Mouse (Mus musculus) forebrain, postnatal 0 days (tissue): ENCODE measurements around the gene Auts2. TPM values are rescaled to one million over a fixed set of nuclear protein-coding genes. Genes with fewer than 3 reads are reported as not detected.
A peak's percentile ranks its signal among the peaks of the same experiment; 100 is the strongest.

Experiments
- ATAC-seq: fragments of 200-750 bp; cut with Nextera tagmentation; 2 replicates; pipeline ENCODE4 v1.8.0; 2017; ENCODE audit warnings: mild to moderate bottlenecking, moderate library complexity
- DNase-seq: peaks from one replicate; pipeline ENCODE4 v3.0.0-alpha.2; 2015
- H3K27ac ChIP-seq: fragments of 300-500 bp; sonication (generic); 2 replicates; pipeline ENCODE4 v1.5.1; 2014; ENCODE audit warnings: low read depth, mild to moderate bottlenecking, antibody characterized with exemption, low read length, moderate library complexity, mixed read lengths
- H3K27me3 ChIP-seq: fragments of 300-500 bp; sonication (generic); 2 replicates; pipeline ENCODE4 v1.6.1; 2014; ENCODE audit warnings: mild to moderate bottlenecking, low read length, mixed read lengths; ENCODE audit not compliant: insufficient read depth
- H3K36me3 ChIP-seq: fragments of 300-500 bp; sonication (generic); 2 replicates; pipeline ENCODE4 v1.6.1; 2014; ENCODE audit warnings: mild to moderate bottlenecking, moderate library complexity; ENCODE audit not compliant: insufficient read depth
- H3K4me1 ChIP-seq: fragments of 300-500 bp; sonication (generic); 2 replicates; pipeline ENCODE4 v1.6.1; 2014; ENCODE audit warnings: antibody characterized with exemption; ENCODE audit not compliant: insufficient read depth
- H3K4me2 ChIP-seq: fragments of 300-500 bp; sonication (generic); 2 replicates; pipeline ENCODE4 v1.6.1; 2014; ENCODE audit warnings: low read depth, mild to moderate bottlenecking, moderate library complexity
- H3K4me3 ChIP-seq: fragments of 300-500 bp; sonication (generic); 2 replicates; pipeline ENCODE4 v1.5.1; 2014; ENCODE audit warnings: low read depth, low read length, mixed read lengths
- H3K9ac ChIP-seq: fragments of 300-500 bp; sonication (generic); 2 replicates; pipeline ENCODE4 v1.6.1; 2014; ENCODE audit warnings: mild to moderate bottlenecking
- H3K9me3 ChIP-seq: fragments of 300-500 bp; sonication (generic); 2 replicates; pipeline ENCODE4 v1.6.1; 2016; ENCODE audit warnings: low read length
- CTCF ChIP-seq: sonication (generic); IDR thresholded peaks from 2 replicates; pipeline ENCODE4 v1.5.1; 2016; ENCODE audit warnings: antibody characterized with exemption, control low read depth, low read depth
- WGBS: fragments of 180-500 bp; shearing (Covaris S2); extraction: QIAGEN DNeasy Blood & Tissue Kit; methylation state at CpG from one replicate; pipeline ENCODE4 v1.1.7; 2014; 5-methylcytosine and 5-hydroxymethylcytosine counted together
- polyA plus RNA-seq: library from polyadenylated mRNA; unstranded; fragments of >200 nt; fragmentation: Nextera tagmentation; extraction: Ambion mirVana; gene quantifications from 2 replicates; pipeline ENCODE4 v1.2.1, GENCODE M21; 2015
- total RNA-seq: library from RNA; depleted of rRNA; stranded (reverse); fragments of >200 nt; gene quantifications from 2 replicates; pipeline ENCODE4 v1.2.3, GENCODE M21; 2014

Gene Auts2
- total and polyA plus RNA-seq, 2 experiments from 2014 or later = 40.9 to 66.2 TPM

DNA sequence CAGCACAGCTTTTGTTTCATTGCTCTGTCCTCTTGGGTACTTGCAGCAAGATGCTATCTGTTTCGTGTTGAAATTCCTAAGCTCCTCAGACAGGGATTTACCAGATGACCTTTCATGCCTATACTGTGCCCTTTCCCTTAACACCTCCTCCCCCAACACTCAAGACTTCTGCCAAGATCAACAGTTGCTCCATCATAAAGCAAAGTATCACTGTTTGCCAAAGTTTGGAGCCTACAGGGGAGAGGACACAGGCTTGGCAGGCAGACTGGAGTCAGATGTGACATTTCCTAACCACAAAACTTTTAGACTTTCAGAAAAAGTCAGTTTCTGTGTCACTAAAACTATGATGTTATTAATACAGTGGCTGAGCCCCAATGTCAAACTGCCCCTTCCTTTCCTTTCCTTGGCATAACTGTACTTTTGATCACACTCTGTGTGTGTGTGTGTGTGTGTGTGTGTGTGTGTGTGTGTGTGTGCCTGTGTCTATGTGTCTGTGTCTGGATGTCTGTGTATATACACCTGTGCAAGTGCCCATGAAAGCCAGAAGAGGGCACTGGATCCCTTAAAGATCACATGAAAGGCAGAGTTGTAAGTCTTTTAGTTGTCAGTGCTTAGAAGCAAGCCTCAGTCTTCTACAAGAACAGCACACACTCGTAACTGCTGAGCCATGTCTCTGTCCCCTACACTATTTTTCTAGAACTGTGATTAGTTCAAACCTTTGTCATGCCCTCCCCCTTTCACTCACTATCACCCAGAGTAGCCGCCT lies 213.8 kb downstream of the Auts2 start:
- Histone ChIP-seq H3K9ac (no peak overlapping the region), H3K9me3 (no peaks in the 10 kb centered on the region), H3K4me2 (no peak overlapping the region), H3K4me3 (no peak overlapping the region), H3K27me3 (no peaks in the 10 kb centered on the region), H3K4me1 (peaks cover 23% of the 10 kb centered on the region), H3K36me3 (no peaks in the 10 kb centered on the region), H3K27ac (no peak overlapping the region)
- peak; percentile 54 for TF ChIP-seq CTCF
- WGBS = 47% methylated on average over 3 of the region's 3 CpGs
- ATAC-seq (no peak), DNase-seq (no peak)

DNA sequence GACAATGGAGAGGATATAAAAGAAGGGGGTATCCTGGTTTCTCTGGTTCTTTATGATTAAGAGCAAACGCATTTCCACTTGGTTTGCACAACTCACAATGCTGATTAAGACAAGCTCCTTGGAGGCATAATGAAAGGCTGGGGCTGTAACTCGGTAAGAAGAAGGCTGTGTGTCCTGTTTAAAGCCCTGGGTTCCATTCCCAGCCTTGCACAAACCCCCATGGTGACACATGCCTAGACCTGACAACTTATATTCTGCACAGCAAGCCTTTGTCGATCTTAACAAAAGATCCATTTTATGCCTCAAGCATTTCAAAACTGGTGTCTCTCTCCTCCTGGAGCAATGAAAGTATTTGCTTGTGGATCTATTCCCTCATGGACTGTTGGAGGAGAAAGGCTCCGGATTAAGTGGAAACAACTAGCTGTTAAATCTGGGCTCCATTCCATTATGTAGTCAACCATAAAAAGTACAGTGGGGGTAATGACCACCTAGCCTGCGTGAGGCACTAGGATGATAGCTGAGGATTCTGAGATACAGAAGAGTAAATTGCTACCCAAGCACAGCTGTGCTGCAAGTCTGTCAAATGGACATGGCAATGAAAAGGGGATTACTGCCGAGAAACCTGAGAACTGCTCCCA lies 218.8 kb downstream of the Auts2 start:
- no peak overlapping the region for H3K9ac ChIP-seq
- H3K36me3 ChIP-seq = no peaks in the 10 kb centered on the region
- WGBS = 13% methylated on average over 6 of the region's 6 CpGs
- ATAC-seq = no peak
- H3K4me1 ChIP-seq = peaks cover 13% of the 10 kb centered on the region; the same call in 1 of the 2 replicates
- no peak overlapping the region for H3K27ac ChIP-seq
- no peaks in the 10 kb centered on the region for H3K9me3 ChIP-seq
- no peak for DNase-seq
- H3K27me3 ChIP-seq = no peaks in the 10 kb centered on the region
- H3K4me3 ChIP-seq = no peak overlapping the region
- H3K4me2 ChIP-seq = no peak overlapping the region
- no peak for TF ChIP-seq CTCF

GRCm38 (mm10) chr5:132323608-132324007 lies 219.5 kb downstream of the Auts2 start:
- Histone ChIP-seq H3K9me3 (no peaks in the 10 kb centered on the region), H3K27ac (no peak overlapping the region), H3K9ac (no peak overlapping the region), H3K27me3 (no peaks in the 10 kb centered on the region), H3K4me3 (no peak overlapping the region), H3K4me2 (no peak overlapping the region), H3K36me3 (no peaks in the 10 kb centered on the region), H3K4me1 (peaks cover 13% of the 10 kb centered on the region; the same call in 1 of the 2 replicates)
- 28% methylated on average over 4 of the region's 4 CpGs for WGBS
- no peak for TF ChIP-seq CTCF
- ATAC-seq (no peak), DNase-seq (no peak)

GRCm38 (mm10) chr5:132322971-132323370 lies 220.2 kb downstream of the Auts2 start:
- no peak overlapping the region for H3K27ac ChIP-seq
- no peak overlapping the region for H3K4me2 ChIP-seq
- H3K27me3 ChIP-seq = no peaks in the 10 kb centered on the region
- no peak for ATAC-seq
- WGBS = 54% methylated on average over 4 of the region's 4 CpGs
- DNase-seq = no peak
- peaks cover 13% of the 10 kb centered on the region; the same call in 1 of the 2 replicates for H3K4me1 ChIP-seq
- no peak overlapping the region for H3K4me3 ChIP-seq
- no peak for TF ChIP-seq CTCF
- H3K9me3 ChIP-seq = no peaks in the 10 kb centered on the region
- H3K9ac ChIP-seq = no peak overlapping the region
- no peaks in the 10 kb centered on the region for H3K36me3 ChIP-seq

DNA sequence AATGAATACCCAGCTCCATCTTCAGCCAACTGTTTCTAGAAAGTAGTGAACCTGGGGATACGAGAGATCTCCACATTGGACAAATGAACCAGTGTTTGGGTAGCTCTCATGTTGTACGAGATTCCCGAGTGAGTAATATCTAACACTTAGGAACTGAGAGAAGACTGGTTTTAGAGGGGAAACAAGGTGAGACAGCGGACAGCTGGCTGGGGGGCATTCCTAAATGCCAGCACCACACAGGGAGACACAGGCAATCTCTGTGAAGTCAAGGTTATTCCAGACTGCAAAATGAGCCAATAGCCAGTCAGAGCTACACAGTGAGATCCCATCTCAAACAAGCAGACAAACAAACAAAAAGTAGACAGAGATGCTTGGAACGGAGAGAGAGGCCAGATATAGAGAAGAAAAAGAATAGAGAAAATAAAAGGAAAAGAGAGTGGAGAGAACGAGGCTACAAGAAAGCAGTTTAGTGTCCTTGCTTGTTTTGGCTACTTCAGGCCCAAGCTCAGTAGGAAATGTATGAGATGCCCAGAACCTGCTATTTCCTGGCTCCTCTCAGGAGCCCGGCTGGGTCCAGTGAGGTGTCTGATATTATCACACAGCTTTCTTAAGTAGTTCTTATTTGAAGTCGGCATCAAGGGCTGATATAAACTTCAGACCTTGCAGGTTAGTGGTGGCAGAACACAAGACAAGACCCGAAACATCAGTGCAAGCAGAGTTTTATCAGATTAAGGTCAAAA lies 224.9 kb downstream of the Auts2 start:
- DNase-seq (no peak), ATAC-seq (no peak)
- Histone ChIP-seq H3K36me3 (no peaks in the 10 kb centered on the region), H3K4me3 (no peak overlapping the region), H3K9me3 (no peaks in the 10 kb centered on the region), H3K4me1 (0 out of 2 replicates have a peak, but pooled peaks cover 5% of the 10 kb centered on the region), H3K27ac (no peak overlapping the region), H3K27me3 (no peaks in the 10 kb centered on the region), H3K9ac (no peak overlapping the region), H3K4me2 (no peak overlapping the region)
- no peak for TF ChIP-seq CTCF
- WGBS = 80% methylated on average over 9 of the region's 9 CpGs

DNA sequence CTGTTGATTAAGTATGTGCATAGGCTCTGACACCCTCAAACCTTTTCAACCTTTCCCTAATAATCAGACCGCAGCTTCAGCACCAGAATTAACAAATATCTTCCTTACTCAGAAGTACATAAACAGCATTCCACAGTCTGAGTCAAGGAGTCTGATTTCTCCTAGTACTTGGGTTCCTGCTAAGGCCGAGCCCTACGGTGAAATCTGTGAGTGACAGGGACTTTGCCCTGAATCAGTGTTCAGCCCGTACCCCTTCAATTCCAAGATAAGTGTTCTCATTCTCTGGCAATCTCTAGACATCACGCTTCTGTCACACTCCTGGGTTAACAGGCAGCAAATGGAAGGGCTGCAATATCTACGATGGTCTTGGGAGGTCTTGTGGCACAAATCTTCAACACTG lies 226.2 kb downstream of the Auts2 start:
- Histone ChIP-seq H3K9me3 (no peaks in the 10 kb centered on the region), H3K27me3 (no peaks in the 10 kb centered on the region), H3K27ac (no peak overlapping the region), H3K4me3 (no peak overlapping the region), H3K9ac (no peak overlapping the region), H3K4me1 (no peaks in the 10 kb centered on the region), H3K4me2 (no peak overlapping the region), H3K36me3 (no peaks in the 10 kb centered on the region)
- TF ChIP-seq CTCF = no peak
- no peak for DNase-seq
- WGBS = 40% methylated on average over 6 of the region's 6 CpGs
- no peak for ATAC-seq

GRCm38 (mm10) chr5:132314300-132314699 lies 228.8 kb downstream of the Auts2 start:
- TF ChIP-seq CTCF = no peak
- Histone ChIP-seq H3K36me3 (no peaks in the 10 kb centered on the region), H3K27ac (no peak overlapping the region), H3K4me1 (no peaks in the 10 kb centered on the region), H3K4me3 (no peak overlapping the region), H3K4me2 (no peak overlapping the region), H3K9ac (no peak overlapping the region), H3K27me3 (no peaks in the 10 kb centered on the region), H3K9me3 (no peaks in the 10 kb centered on the region)
- DNase-seq = no peak
- ATAC-seq = no peak
- 31% methylated on average over 5 of the region's 5 CpGs for WGBS
